Mouse (Mus musculus): ENCODE data around the gene Prkar1a.

- no peak for TF ChIP-seq CTCF (IDR thresholded peaks at IDR 0.05; ENCODE audit: extremely low read depth, insufficient read depth, low read length)
- TF ChIP-seq POLR2A (IDR thresholded peaks at IDR 0.05; ENCODE audit: extremely low read depth, insufficient read depth, low read length): no peak
These were observed 56.8 kb downstream of the Prkar1a start for GRCm38 (mm10) chr11:109706055-109706412.
